Mouse (Mus musculus): ENCODE measurements at regions not wholly inside any gene's neighbourhood (a gene's known extent, or its start where the extent isn't known, plus 50 kb on each side); places are given as distances from the start of the nearest gene placed in this dataset.

- H3K79me2 ChIP-seq (ENCODE audit: control insufficient read depth, insufficient read depth) = no peaks in the 10 kb centered on the region
- H3K4me2 ChIP-seq (ENCODE audit: low read depth) = no peak overlapping the region
- no peaks in the 10 kb centered on the region for H3K36me3 ChIP-seq (ENCODE audit: control insufficient read depth, insufficient read depth)
- no peaks in the 10 kb centered on the region for H3K27me3 ChIP-seq (ENCODE audit: control insufficient read depth, insufficient read depth, insufficient read length)
- H3ac ChIP-seq (ENCODE audit: control insufficient read depth, insufficient read length) = no peak overlapping the region
- H3K4me3 ChIP-seq = no peak overlapping the region
- TF ChIP-seq USF1 (IDR thresholded peaks at IDR 0.05; ENCODE audit: low read depth) = no peak
- no peak for TF ChIP-seq CEBPB (IDR thresholded peaks at IDR 0.05; ENCODE audit: insufficient read depth, poor library complexity, severe bottlenecking)
- TF ChIP-seq TCF12 (IDR thresholded peaks at IDR 0.05; ENCODE audit: insufficient read depth, poor library complexity, severe bottlenecking) = no peak
- TF ChIP-seq MYOD1 (IDR thresholded peaks at IDR 0.05; ENCODE audit: control insufficient read depth in 1 of 3, insufficient read length in 2 of 3, low read depth in 2 of 3) = no peak
- no peak for TF ChIP-seq POLR2A (IDR thresholded peaks at IDR 0.05; ENCODE audit: insufficient read length, low read depth)
- no peak for TF ChIP-seq MAX (IDR thresholded peaks at IDR 0.05; ENCODE audit: low read depth)
- no peak for TF ChIP-seq TCF3 (IDR thresholded peaks at IDR 0.05; ENCODE audit: insufficient read length, low read depth)
- no peak for TF ChIP-seq E2F4 (IDR thresholded peaks at IDR 0.05; ENCODE audit: insufficient read depth)
- TF ChIP-seq REST (IDR thresholded peaks at IDR 0.05; ENCODE audit: insufficient read depth, insufficient read length) = no peak
- no peak for TF ChIP-seq POLR2AphosphoS2 (IDR thresholded peaks at IDR 0.05; ENCODE audit: insufficient read length, low read depth)
- no peak for TF ChIP-seq MYOG (IDR thresholded peaks at IDR 0.05; ENCODE audit: control insufficient read depth in 1 of 3, insufficient read depth in 1 of 3, insufficient read length in 2 of 3, low read depth in 2 of 3)
- TF ChIP-seq SRF (IDR thresholded peaks at IDR 0.05; ENCODE audit: control insufficient read depth, insufficient read length, low read depth) = no peak
Observed at GRCm38 (mm10) chrX:159116210-159116609, 93.9 kb upstream of the Rps6ka3 start.

GRCm38 (mm10) chrX:159140554-159140953 is 69.6 kb upstream of the Rps6ka3 start:
- no peak overlapping the region for H3ac ChIP-seq (ENCODE audit: control insufficient read depth, insufficient read length)
- no peak overlapping the region for H3K4me2 ChIP-seq (ENCODE audit: low read depth)
- no peaks in the 10 kb centered on the region for H3K27me3 ChIP-seq (ENCODE audit: control insufficient read depth, insufficient read depth, insufficient read length)
- no peaks in the 10 kb centered on the region for H3K36me3 ChIP-seq (ENCODE audit: control insufficient read depth, insufficient read depth)
- H3K79me2 ChIP-seq (ENCODE audit: control insufficient read depth, insufficient read depth) = no peaks in the 10 kb centered on the region
- TF ChIP-seq USF1 (IDR thresholded peaks at IDR 0.05; ENCODE audit: low read depth) (no peak), TCF3 (IDR thresholded peaks at IDR 0.05; ENCODE audit: insufficient read length, low read depth) (no peak)
- no peak overlapping the region for H3K4me3 ChIP-seq

- H3K27me3 ChIP-seq (ENCODE audit: control insufficient read depth, insufficient read depth, insufficient read length) = no peaks in the 10 kb centered on the region
- no peak overlapping the region for H3K4me3 ChIP-seq
- TF ChIP-seq MYOG (IDR thresholded peaks at IDR 0.05; ENCODE audit: control insufficient read depth in 1 of 3, insufficient read depth in 1 of 3, insufficient read length in 2 of 3, low read depth in 2 of 3) (no peak), MYOD1 (IDR thresholded peaks at IDR 0.05; ENCODE audit: control insufficient read depth in 1 of 3, insufficient read length in 2 of 3, low read depth in 2 of 3) (no peak), CEBPB (IDR thresholded peaks at IDR 0.05; ENCODE audit: insufficient read depth, poor library complexity, severe bottlenecking) (no peak), POLR2AphosphoS2 (IDR thresholded peaks at IDR 0.05; ENCODE audit: insufficient read length, low read depth) (no peak), POLR2A (IDR thresholded peaks at IDR 0.05; ENCODE audit: insufficient read length, low read depth) (no peak), E2F4 (IDR thresholded peaks at IDR 0.05; ENCODE audit: insufficient read depth) (no peak), SRF (IDR thresholded peaks at IDR 0.05; ENCODE audit: control insufficient read depth, insufficient read length, low read depth) (no peak), TCF12 (IDR thresholded peaks at IDR 0.05; ENCODE audit: insufficient read depth, poor library complexity, severe bottlenecking) (no peak), USF1 (IDR thresholded peaks at IDR 0.05; ENCODE audit: low read depth) (no peak), TCF3 (IDR thresholded peaks at IDR 0.05; ENCODE audit: insufficient read length, low read depth) (no peak), MAX (IDR thresholded peaks at IDR 0.05; ENCODE audit: low read depth) (no peak), REST (IDR thresholded peaks at IDR 0.05; ENCODE audit: insufficient read depth, insufficient read length) (no peak)
- no peaks in the 10 kb centered on the region for H3K36me3 ChIP-seq (ENCODE audit: control insufficient read depth, insufficient read depth)
- no peak overlapping the region for H3K4me2 ChIP-seq (ENCODE audit: low read depth)
- no peaks in the 10 kb centered on the region for H3K79me2 ChIP-seq (ENCODE audit: control insufficient read depth, insufficient read depth)
- no peak overlapping the region for H3ac ChIP-seq (ENCODE audit: control insufficient read depth, insufficient read length)
Observed at GRCm38 (mm10) chrX:159143278-159143677, 66.8 kb upstream of the Rps6ka3 start.

GRCm38 (mm10) chrX:159144674-159145073 is 65.4 kb upstream of the Rps6ka3 start:
- TF ChIP-seq CEBPB (IDR thresholded peaks at IDR 0.05; ENCODE audit: insufficient read depth, poor library complexity, severe bottlenecking) (no peak), TCF3 (IDR thresholded peaks at IDR 0.05; ENCODE audit: insufficient read length, low read depth) (no peak), MYOG (IDR thresholded peaks at IDR 0.05; ENCODE audit: control insufficient read depth in 1 of 3, insufficient read depth in 1 of 3, insufficient read length in 2 of 3, low read depth in 2 of 3) (no peak), POLR2AphosphoS2 (IDR thresholded peaks at IDR 0.05; ENCODE audit: insufficient read length, low read depth) (no peak), TCF12 (IDR thresholded peaks at IDR 0.05; ENCODE audit: insufficient read depth, poor library complexity, severe bottlenecking) (no peak), USF1 (IDR thresholded peaks at IDR 0.05; ENCODE audit: low read depth) (no peak), E2F4 (IDR thresholded peaks at IDR 0.05; ENCODE audit: insufficient read depth) (no peak), MAX (IDR thresholded peaks at IDR 0.05; ENCODE audit: low read depth) (no peak), REST (IDR thresholded peaks at IDR 0.05; ENCODE audit: insufficient read depth, insufficient read length) (no peak), MYOD1 (IDR thresholded peaks at IDR 0.05; ENCODE audit: control insufficient read depth in 1 of 3, insufficient read length in 2 of 3, low read depth in 2 of 3) (no peak), SRF (IDR thresholded peaks at IDR 0.05; ENCODE audit: control insufficient read depth, insufficient read length, low read depth) (no peak), POLR2A (IDR thresholded peaks at IDR 0.05; ENCODE audit: insufficient read length, low read depth) (no peak)
- Histone ChIP-seq H3K79me2 (ENCODE audit: control insufficient read depth, insufficient read depth) (no peaks in the 10 kb centered on the region), H3K27me3 (ENCODE audit: control insufficient read depth, insufficient read depth, insufficient read length) (no peaks in the 10 kb centered on the region), H3K36me3 (ENCODE audit: control insufficient read depth, insufficient read depth) (no peaks in the 10 kb centered on the region), H3K4me3 (no peak overlapping the region), H3ac (ENCODE audit: control insufficient read depth, insufficient read length) (no peak overlapping the region), H3K4me2 (ENCODE audit: low read depth) (no peak overlapping the region)

- Histone ChIP-seq H3K36me3 (ENCODE audit: control insufficient read depth, insufficient read depth) (no peaks in the 10 kb centered on the region), H3K27me3 (ENCODE audit: control insufficient read depth, insufficient read depth, insufficient read length) (no peaks in the 10 kb centered on the region), H3K4me3 (no peak overlapping the region), H3K79me2 (ENCODE audit: control insufficient read depth, insufficient read depth) (no peaks in the 10 kb centered on the region), H3ac (ENCODE audit: control insufficient read depth, insufficient read length) (no peak overlapping the region), H3K4me2 (ENCODE audit: low read depth) (no peak overlapping the region)
- no peak for TF ChIP-seq USF1 (IDR thresholded peaks at IDR 0.05; ENCODE audit: low read depth)
- TF ChIP-seq E2F4 (IDR thresholded peaks at IDR 0.05; ENCODE audit: insufficient read depth) = no peak
- no peak for TF ChIP-seq POLR2AphosphoS2 (IDR thresholded peaks at IDR 0.05; ENCODE audit: insufficient read length, low read depth)
- TF ChIP-seq TCF3 (IDR thresholded peaks at IDR 0.05; ENCODE audit: insufficient read length, low read depth) = no peak
- no peak for TF ChIP-seq MAX (IDR thresholded peaks at IDR 0.05; ENCODE audit: low read depth)
- no peak for TF ChIP-seq SRF (IDR thresholded peaks at IDR 0.05; ENCODE audit: control insufficient read depth, insufficient read length, low read depth)
- TF ChIP-seq CEBPB (IDR thresholded peaks at IDR 0.05; ENCODE audit: insufficient read depth, poor library complexity, severe bottlenecking) = no peak
- no peak for TF ChIP-seq MYOG (IDR thresholded peaks at IDR 0.05; ENCODE audit: control insufficient read depth in 1 of 3, insufficient read depth in 1 of 3, insufficient read length in 2 of 3, low read depth in 2 of 3)
- no peak for TF ChIP-seq POLR2A (IDR thresholded peaks at IDR 0.05; ENCODE audit: insufficient read length, low read depth)
- TF ChIP-seq MYOD1 (IDR thresholded peaks at IDR 0.05; ENCODE audit: control insufficient read depth in 1 of 3, insufficient read length in 2 of 3, low read depth in 2 of 3) = no peak
- no peak for TF ChIP-seq TCF12 (IDR thresholded peaks at IDR 0.05; ENCODE audit: insufficient read depth, poor library complexity, severe bottlenecking)
- TF ChIP-seq REST (IDR thresholded peaks at IDR 0.05; ENCODE audit: insufficient read depth, insufficient read length) = no peak
Observed at GRCm38 (mm10) chrX:159145212-159145611, 64.9 kb upstream of the Rps6ka3 start.
